Mouse (Mus musculus) bone marrow macrophage, adult 2 months (primary cell): Measurements from ENCODE around the gene Fkbpl. TPM values are rescaled to one million over a fixed set of nuclear protein-coding genes. Genes with fewer than 3 reads are reported as not detected.

Source experiments
- H3K27ac ChIP-seq: 2 replicates; pipeline ENCODE4 v1.5.1; 2012; ENCODE audit warnings: low read depth, low read length; ENCODE audit not compliant: insufficient read depth
- H3K4me1 ChIP-seq: 2 replicates; pipeline ENCODE4 v1.6.1; 2012; ENCODE audit warnings: low read length; ENCODE audit not compliant: control insufficient read depth, insufficient read depth
- H3K4me3 ChIP-seq: 2 replicates; pipeline ENCODE4 v1.5.1; 2012; ENCODE audit warnings: mild to moderate bottlenecking, low read length, moderate library complexity; ENCODE audit not compliant: insufficient read depth
- CTCF ChIP-seq: IDR thresholded peaks from 2 replicates; pipeline ENCODE4 v1.5.1; 2012; ENCODE audit warnings: low read depth, mild to moderate bottlenecking, low read length, moderate library complexity
- POLR2A ChIP-seq: IDR thresholded peaks from 2 replicates; pipeline ENCODE4 v1.6.1; 2012; ENCODE audit warnings: mild to moderate bottlenecking, low read depth, low read length, borderline replicate concordance
- polyA plus RNA-seq: library from polyadenylated mRNA; stranded (reverse); fragments of >200 nt; gene quantifications from 2 replicates; pipeline ENCODE4 v1.2.4, GENCODE M21; 2012; ENCODE audit not compliant: missing spikeins, insufficient read depth, insufficient read length

Fkbpl gene
- polyA plus RNA-seq, 1 experiment: 22.9 TPM

DNA sequence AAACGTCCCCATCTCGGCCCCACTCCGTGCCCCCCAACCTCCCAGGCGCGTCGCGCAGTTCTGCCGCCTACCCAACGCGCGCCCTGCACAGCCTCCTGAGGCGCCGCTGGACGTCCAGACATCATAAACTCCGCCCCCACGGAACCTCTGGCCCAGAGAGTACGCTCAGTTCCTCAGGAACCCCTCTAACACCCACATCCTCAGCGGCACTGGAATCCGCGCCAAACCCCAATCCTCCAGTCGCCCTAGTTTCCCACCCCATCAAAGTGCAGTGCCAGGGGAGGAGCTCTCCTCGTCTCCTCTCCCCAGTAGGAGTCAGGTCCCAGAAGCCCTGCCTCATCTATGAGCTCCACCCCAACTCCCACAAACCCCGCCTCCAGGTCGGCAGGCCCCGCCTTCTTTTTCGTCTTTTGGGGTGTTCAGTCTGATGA, 12.3 kb upstream of the Fkbpl start:
- Histone ChIP-seq H3K27ac (peak overlapping the region; percentile 99), H3K4me1 (peaks cover 53% of the 10 kb centered on the region), H3K4me3 (peak overlapping the region; percentile 77)
- no peak for TF ChIP-seq POLR2A
- TF ChIP-seq CTCF: no peak

GRCm38 (mm10) chr17:34635671-34636070, 8.9 kb upstream of the Fkbpl start:
- TF ChIP-seq CTCF (no peak), POLR2A (no peak)
- H3K27ac ChIP-seq: no peak overlapping the region
- H3K4me3 ChIP-seq: no peak overlapping the region
- H3K4me1 ChIP-seq: peaks cover 72% of the 10 kb centered on the region

GRCm38 (mm10) chr17:34637459-34637858, 7.1 kb upstream of the Fkbpl start:
- H3K27ac ChIP-seq: peak overlapping the region; percentile 18; the same call in 1 of the 2 replicates
- H3K4me3 ChIP-seq: no peak overlapping the region
- TF ChIP-seq POLR2A: no peak
- TF ChIP-seq CTCF: no peak
- peaks cover 77% of the 10 kb centered on the region for H3K4me1 ChIP-seq

DNA sequence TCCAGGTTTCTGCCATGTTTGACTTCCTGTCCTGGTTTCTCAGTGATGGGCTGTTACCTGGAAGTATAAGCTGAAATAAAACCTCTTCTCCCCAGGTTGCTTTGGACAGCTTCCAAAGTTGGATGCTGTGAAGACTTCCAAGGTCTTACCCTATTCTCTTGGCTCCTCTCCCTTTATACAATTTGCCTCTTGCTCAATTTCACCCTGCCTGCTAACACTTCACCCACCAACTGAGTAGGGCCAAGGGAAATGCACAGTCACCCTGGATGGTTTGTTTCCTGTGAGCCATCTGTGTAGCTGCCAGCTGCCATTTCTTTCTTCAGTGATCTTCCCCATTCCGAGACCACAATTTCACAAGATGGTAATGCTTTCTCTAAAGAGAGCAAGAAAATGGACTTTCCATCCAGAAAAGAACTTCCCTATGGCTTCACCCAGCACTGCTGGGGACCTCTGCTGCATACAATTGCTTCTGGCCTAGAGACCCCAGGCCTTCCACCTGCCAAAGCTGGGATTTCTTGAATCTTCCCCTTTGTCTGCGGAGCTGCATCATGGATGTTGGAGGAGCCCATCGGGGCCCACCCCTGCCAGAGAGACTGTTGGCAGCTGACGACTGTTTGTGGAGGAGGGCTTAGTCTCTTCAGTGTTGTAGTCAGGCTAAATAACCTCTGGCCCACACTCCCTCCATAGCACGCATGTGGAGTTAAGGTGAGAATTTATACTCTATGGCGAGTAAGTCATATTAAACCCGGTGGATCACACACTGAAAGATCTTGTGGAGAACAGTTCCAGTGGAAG, 4.9 kb upstream of the Fkbpl start:
- peak overlapping the region; percentile 92 for H3K27ac ChIP-seq
- peaks cover 81% of the 10 kb centered on the region for H3K4me1 ChIP-seq
- H3K4me3 ChIP-seq: peak overlapping the region; percentile 13
- TF ChIP-seq POLR2A (no peak), CTCF (no peak)

GRCm38 (mm10) chr17:34640778-34641601, 3.6 kb upstream of the Fkbpl start:
- peak overlapping the region; percentile 92 for H3K27ac ChIP-seq
- TF ChIP-seq CTCF (no peak), POLR2A (no peak)

DNA sequence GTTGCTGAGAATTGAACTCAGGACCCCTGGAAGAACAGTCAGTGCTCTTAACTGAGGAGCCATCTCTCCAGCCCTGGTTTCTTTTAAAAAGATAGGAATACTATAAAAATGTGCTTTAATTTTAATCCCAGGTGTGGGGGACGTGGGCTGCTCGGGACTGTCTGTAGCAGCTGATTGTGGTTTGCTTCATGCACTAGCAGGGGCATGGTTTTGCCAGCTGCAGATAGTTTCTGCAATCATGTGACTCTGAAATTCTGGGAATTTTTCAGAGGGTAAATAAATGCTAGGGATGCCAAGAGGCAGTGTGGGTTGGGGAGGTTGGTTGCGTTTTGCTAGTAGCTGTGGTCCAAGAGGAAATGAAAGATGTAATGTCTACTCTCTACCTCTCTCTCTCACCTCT, 2.6 kb upstream of the Fkbpl start:
- H3K27ac ChIP-seq: peak overlapping the region; percentile 48
- TF ChIP-seq POLR2A (no peak), CTCF (no peak)
- peaks cover 75% of the 10 kb centered on the region for H3K4me1 ChIP-seq
- no peak overlapping the region for H3K4me3 ChIP-seq

More at GRCm38 (mm10) chr17:34640778-34641601, 3.6 kb upstream of the Fkbpl start:
- Histone ChIP-seq H3K4me1 (peaks cover 74% of the 10 kb centered on the region), H3K4me3 (no peak overlapping the region)

- TF ChIP-seq POLR2A (no peak), CTCF (no peak)
- Histone ChIP-seq H3K27ac (0 out of 2 replicates have a peak overlapping the region, but pooled peaks have one; percentile 15), H3K4me3 (no peak overlapping the region), H3K4me1 (peaks cover 67% of the 10 kb centered on the region)
These were observed 1.2 kb upstream of the Fkbpl start for GRCm38 (mm10) chr17:34643379-34643778.

- peaks cover 67% of the 10 kb centered on the region for H3K4me1 ChIP-seq
- H3K27ac ChIP-seq: peak overlapping the region; percentile 17
- H3K4me3 ChIP-seq: no peak overlapping the region
- TF ChIP-seq CTCF (no peak), POLR2A (no peak)
These were observed 620 bp upstream of the Fkbpl start for GRCm38 (mm10) chr17:34643944-34644343.

- Histone ChIP-seq H3K4me3 (peak overlapping the region; percentile 74), H3K4me1 (peaks cover 65% of the 10 kb centered on the region), H3K27ac (no peak overlapping the region)
- TF ChIP-seq POLR2A (no peak), CTCF (no peak)
These were observed 779 bp downstream of the Fkbpl start for GRCm38 (mm10) chr17:34645256-34645829.
